Mouse (Mus musculus) heart, adult 18-20 months (tissue): ENCODE measurements around the gene Srcin1. TPM values are rescaled to one million over a fixed set of nuclear protein-coding genes. Genes with fewer than 3 reads are reported as not detected.

ENCODE experiments used
- DNase-seq, 2 experiments: peaks; one replicate each; pipeline ENCODE4 v3.0.0; 2021 to 2022; ENCODE audit warnings: mixed read lengths in 1 of 2
- long read RNA-seq, 2 experiments: library from polyadenylated mRNA; stranded (forward); transcript quantifications; one replicate each; pipeline ENCODE4 v2.0.0; 2021
- total RNA-seq, 2 experiments: library from RNA; stranded (reverse); gene quantifications; 2 replicates each; pipeline ENCODE4 v1.2.3; 2021

The Srcin1 gene
- under 1 TPM; 0.18 to 0.25 TPM for total RNA-seq
- long read RNA-seq, experiment 1, result 0 reads
- long read RNA-seq, experiment 2, result 0 reads

DNA sequence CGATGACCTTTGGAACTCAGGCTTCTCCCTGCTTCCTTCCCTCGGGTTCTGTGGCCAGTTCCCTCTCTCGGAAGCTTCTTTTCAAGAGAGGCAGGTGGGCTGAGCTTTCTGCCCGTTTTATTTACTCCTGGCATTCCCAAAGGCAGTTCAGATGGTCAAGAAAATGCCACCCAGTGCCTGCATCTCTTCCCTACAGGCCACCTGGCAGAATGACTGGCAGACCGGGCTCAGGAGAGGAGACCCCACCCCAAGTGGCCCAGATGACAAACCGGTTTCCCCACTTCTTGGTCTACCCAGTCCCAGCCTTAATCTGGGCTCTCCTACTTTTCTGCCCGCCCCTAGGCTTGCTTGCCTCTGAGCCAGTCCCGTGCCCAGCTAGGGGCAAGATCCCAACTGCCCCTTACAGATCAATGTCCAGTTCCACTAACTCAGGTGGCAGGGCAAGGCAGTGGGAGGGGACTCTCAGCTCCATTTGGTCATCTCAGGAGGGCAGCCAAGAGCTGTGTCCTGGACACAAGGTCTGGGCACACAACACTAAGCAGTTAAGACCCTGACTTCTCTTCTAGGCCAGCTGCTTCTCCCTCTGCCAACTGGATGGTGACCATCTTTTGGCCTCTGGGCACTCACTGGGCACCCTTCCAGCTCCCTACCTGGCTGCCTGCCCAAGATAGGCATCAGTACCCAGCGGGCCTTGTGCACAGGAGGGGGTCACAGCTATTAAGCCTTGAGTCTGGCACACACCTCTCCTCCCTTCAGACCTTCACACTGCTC is at the start of gene Srcin1:
Gene Srcin1, minus strand, starts transcription at position 51 of the 771 bp plus-strand sequence.
- peak; percentile 50 to 61 for DNase-seq

DNA sequence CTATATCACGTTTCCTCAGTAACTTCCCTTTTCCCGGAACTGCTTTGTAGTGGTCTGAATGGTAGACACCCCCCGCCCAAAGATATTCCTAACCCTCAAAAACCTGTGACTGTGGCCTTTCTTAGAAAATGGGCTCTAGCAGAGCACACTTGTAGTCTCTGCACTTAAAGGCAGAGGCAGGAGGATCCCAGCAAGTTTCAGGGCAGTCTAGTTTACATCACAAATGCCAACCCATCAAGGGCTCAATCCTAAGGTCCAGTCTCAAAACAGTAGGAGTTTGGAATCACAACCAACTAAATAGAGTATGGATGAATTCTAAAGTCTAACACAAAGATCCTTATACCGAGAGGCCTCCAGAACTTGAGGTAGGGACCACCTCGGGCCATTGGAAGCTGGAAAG is 49.6 kb upstream of the Srcin1 start:
- no peak for DNase-seq

DNA sequence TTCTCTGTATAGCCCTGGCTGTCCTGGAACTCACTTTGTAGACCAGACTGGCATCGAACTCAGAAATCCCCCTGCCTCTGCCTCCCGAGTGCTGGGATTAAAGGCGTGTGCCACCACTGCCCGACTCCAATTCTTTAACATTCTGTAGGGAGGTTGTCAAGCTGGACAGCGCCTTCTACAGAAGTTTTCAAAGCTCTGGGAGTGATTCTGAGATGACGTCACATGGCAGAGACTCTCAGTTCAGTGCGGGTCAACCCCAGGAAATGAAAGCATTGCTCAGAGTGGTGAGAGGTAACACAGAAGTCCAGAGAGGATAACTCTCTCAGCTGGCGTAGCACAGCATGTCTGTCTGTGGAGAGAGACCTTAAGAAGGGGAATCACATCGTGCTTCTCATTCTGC is 47.2 kb upstream of the Srcin1 start:
- DNase-seq, result no peak

DNA sequence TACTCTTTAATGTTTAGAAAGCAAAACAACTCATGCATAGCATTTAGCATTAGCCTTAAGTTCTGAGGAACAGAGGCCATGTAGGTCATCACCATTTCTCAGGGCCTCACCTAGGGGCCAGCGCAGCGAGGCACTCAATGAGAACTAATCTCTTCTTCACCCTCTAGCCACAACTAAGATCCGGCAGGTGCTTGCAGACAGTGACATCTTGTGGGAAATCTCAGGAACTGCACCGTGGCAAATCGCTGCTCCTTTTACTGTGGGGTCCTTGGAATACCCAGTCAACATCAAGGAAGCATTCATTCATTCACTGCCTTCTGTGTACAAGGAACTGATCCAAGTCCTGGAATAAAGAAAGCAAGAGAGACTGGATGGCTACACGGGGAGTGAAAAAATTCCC is 46.5 kb upstream of the Srcin1 start:
- peak; percentile 59 to 84 for DNase-seq

DNA sequence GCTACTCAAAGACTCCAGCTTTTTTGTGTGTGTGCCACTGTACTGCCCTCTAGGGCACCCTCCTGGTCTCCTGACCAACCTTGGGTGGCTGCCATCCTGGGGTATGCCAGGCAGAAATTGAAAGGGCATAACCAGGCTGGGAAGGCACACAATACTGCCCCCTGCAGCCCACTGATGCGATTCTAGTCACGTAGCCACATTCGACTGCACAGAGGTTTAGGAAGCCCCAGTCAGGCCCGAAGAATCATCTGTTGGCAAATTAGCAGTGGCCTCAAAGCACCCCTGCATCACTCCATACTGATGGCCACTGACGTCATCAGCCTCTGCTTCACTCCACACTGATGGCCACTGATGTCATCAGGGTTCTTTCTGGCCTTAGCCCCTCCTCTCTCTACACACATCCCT is 43.4 kb upstream of the Srcin1 start:
- peak; percentile 52 to 58 for DNase-seq

DNA sequence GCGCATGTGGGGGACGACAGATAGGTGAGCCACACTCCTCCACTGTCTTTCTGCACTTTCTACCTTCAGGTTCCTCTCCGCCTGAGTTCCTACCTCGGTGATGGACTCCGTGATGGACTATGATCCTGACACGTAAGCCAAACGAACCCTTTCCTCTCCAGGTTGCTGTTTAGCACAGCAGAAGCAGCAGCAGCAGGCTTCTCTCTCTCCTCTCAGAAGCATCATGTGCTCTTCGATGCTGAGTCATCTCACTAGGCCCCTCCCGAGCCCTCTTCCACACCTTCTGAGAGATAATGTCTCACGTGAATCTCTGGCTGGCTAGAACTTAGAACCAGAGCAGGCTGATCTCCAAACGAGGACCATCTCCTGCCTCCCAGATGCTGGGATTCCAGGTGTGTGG is 42.4 kb upstream of the Srcin1 start:
- DNase-seq, result no peak

DNA sequence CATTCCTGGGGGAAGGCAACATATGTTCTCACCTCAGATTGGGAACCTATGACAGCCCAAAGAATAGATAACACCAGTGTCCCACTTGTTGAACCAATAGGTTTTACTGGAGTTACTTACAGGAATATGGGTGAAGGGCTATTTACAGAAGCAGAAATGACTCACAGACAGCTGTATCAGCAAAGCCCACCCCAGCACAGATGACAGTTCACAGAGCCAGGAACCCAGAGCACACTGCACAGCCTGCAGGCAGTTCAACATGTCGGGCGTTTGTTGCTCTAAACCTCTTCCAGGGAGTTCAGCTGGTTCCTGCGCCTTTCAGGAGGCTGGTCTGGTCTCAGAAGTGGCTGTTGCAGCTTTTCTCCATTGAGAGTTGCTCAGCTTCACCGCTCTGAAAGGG is 39.3 kb upstream of the Srcin1 start:
- DNase-seq, result no peak

DNA sequence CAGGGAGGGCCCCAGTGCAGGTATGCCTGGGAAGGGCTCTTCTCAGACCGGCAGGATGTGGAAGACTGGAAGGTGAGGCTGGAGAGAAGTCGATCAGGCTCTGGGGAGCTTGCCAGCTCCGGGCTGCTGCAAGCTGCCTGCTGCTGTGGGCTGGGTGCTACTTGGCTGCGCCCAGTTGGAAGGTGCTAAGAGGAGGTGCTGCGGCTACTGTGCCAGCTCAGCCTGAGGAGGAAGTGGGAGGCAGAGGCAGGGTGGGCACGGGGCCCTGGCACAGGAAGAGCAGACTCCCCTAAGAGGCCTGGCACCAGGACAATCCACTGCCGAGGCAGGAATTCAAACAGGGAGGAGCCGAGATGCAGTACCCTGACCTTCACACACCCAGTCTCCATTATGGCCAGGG is 35.1 kb upstream of the Srcin1 start:
- DNase-seq, result peak in 1 of 2 experiments; percentile 14

DNA sequence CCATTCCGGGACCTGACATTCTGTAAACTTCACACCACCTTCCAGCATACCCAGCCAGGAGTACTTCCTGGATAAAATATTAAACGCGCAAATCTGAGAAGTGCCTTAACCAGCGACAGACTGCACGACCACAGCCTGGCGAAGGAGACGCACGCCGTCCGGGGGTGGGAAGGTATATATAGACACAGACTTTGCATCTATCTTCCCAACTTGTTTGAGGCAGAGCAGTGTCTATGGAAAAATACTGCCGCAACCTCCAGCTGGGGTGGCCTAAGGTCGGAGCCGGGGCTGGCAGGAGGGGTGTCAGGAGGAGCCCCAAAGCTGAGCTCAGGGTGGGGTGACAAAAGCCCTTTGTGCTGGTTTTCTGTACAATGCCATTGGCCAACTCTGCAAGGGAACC is 33.8 kb upstream of the Srcin1 start:
- DNase-seq, result no peak

DNA sequence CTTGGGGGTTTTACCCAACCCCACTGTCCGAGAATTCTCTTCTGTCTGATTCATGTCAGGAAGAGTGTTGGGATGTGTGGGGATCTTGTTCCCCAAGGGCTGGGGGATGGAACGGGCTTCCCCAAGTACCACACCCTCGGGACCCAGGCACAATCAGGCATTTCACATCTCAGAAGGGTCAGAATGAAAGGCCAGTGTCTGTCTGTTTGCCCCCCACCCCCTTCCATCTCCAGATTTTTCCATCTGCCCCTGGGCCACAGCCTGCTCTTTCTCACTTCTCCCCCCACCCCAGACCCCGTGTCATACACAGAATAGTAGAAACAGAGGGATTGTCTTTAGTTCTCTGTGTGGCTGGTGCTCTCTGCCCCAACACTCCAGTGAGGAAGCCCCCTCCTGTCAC is 32.9 kb upstream of the Srcin1 start:
- no peak for DNase-seq

DNA sequence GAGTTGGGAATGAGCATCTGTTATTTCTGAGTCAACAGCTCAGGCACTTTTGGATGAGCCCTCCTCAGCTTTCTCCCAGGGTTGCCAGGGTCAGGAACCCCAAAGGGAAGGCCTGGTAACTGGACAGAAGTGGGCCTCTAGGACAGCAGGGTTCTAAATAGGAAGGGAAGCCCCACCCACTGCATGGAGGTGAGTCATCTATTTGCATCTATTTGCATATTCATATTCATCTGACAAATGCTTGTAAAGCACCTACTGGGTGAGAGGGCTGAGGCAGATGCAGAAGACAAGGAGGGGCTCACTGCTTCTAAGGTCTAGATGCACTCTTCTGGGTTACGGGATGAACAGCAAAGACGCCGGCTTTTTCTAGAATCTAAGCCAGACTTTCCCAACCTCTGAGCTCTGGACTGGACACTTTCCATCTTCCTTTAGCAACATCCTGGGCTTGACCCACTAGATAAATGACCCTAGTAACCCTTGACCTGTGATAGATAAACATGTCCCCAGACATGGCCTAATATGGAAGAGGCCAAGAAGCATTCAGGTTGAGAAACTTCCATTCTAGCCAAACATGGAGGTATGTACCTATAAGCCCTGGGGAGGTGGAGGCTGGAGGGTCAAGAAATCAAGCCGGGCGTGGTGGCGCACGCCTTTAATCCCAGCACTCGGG is 31.2 kb upstream of the Srcin1 start:
- no peak for DNase-seq

DNA sequence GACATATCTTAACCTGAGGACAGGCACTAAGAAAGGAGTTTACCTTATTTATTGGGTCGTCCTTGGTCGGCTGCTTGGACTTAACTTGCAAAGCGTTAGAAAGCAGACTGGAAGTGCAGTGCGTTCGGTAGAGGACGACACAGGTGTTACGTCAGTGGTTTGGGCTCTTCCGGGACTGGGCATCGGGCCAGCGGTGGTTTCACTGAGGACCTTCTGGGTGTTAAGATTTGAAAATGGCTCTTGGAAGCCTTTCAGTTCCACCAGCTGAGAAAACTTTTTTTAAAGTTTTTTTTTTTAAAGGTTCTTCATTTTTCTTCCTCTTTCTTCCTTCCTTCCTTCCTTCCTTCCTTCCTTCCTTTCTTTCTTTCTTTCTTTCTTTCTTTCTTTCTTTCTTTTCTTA is 27.9 kb upstream of the Srcin1 start:
- DNase-seq, result peak; percentile 17 to 19

DNA sequence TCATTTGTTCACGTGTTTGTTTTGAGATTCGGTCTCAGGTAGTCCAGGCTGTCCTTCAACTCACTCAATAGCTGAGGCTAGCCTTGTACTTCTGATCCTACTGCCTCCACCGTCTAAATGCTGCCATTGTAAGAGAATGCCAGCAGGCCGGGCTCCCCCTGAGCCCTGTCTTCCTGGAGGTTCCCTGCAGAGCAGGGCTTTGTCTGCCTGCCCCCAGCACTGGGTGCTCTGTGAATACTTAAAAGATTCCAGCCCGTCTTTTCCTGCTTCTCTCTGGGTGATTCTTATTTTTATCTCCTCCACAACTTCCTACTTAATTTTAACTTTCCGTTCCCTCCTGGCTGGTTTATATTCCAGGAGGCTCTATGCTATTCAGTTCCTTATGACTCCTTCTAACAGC is 26.2 kb upstream of the Srcin1 start:
- DNase-seq, result no peak

DNA sequence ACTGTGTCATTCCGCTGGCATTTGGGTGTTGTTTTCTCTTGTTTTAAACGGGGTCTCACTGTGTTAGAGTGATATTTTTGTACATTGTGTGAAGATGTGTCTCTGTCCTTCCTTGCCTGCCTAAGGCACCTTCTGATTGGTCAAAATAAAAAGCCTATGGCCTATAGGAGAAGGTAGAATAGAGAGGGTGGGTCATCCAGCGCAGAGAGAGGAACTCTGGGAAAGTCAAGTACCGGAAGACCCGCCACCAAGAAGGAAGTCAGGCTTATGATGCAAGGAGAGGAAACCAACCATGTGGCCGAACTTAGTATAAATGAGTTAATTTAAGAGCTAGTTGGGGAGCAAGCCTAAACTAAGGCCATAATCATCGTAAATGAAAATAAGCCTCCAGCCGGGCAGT is 23.1 kb upstream of the Srcin1 start:
- DNase-seq, result no peak

DNA sequence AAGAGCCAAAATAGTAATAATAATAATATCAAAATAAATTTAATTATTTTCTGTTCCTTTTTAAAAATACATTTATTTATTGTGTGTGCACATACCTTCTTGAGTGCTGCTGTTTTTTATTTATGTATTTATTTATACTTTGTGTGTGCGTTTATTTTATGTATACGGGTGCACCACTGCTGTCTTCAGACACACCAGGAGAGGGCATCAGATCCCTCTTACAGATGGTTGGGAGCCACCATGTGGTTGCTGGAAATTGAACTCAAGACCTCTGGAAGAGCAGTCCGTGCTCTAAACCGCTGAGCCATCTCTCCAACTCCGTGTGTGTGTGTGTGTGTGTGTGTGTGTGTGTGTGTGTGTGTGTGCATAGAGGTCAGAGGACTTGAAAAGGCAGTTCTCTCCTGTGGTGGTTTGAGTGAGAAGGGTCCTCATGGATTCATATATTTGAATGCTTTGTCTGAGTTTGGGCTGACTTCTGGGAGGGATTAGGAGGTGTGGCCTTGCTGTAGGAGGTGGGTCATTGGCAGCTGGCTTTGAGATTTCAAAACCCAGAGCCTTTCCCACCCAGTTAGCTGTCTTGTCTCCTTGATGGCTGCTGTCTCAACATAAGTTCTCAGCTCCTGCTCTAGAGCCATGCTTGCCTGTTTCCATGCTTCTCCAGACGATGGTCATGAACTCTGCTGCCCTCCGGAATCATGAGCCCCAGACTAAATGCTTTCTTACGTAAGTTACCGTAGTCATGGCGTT is 22.1 kb upstream of the Srcin1 start:
- no peak for DNase-seq

DNA sequence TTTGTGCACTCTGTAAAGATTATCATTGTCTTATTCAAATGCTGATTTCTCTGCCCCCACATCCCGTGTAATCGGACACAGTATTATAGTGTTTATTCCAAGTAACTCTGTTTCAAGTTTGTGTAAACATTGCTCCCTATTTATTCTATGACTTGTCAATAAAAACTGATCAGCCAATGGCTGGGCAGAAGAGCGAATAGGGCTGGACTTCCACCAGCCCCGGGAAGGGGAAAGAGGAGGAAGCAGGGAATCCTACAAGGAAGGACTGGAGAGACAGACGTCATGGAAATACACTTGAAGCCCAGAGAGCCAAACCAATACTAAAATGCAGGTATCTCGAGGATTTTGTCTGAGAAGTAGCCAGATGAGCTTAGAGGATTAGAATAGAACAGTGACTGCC is 18.1 kb upstream of the Srcin1 start:
- no peak for DNase-seq

DNA sequence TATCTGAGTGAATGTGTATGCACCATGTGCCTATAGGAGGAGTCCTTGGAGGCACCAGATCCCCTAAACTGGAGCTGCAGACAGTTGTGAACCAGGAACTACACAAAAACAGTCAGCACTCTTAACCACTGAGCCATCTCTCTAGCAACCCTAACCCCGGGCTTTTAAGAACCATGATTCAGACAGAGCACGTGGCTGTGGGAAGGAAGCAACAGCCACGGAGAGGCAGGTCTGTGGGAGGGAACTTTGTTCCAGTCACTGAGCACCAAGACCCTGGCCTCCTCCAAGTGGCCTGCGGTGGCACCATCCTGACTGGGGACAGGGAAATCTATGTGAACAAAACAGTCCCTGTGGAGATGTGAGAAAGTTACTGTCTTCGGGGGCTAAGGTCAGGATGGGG is 15.9 kb upstream of the Srcin1 start:
- no peak for DNase-seq

DNA sequence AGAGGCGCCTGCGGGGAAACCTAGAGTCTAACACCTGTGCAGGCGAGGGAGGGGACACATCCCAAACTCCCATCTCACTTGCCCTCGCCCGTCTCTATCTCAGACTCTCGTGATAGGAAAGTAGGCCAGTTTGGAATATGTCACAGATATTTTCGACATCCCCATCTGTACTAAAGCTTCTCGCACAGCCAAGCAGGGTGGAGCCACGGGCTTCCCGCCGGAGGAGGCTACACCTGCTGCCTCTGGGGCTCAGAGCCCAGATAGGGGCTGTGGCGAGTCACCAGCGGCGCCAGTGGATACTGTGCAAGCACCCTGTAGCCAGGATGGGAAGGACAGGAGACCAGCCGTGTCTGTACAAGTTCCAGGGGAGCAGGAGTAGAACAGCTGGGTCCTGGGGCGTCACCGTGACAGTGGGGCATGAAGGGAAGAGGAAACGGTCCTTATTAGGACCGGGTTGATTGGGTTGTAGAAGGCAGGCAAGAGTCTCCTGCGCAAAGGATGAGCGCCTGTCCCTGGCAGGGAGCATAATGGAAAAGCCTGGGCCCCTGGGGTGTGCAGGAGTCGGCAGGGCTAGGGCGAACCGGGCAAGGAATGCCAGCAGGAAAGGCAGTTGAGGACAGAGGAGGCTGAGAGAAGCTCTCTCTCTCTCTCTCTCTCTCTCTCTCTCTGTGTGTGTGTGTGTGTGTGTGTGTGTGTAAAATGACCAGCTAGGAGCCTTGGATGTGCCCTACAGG is 14.4 kb upstream of the Srcin1 start:
- no peak for DNase-seq

DNA sequence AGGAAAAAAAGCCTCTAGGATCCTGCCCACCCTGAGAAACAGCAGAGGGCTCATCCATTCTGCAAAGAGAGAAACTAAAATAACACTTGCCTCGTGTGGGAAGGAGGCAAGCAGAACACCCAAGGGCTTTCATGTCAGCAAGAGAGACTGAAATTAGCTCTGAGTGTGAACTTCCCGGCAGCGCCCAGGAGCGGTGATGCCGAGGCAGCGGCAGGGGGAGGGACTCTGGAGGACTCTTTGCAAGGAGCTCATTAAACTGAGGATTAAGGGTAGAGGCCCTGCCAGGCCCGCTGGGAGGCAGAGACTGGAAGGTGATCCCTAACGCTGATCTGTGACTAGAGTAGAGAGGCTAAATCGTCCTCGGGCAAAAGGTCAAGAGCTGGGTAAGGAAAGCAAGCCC is 13.2 kb upstream of the Srcin1 start:
- no peak for DNase-seq

DNA sequence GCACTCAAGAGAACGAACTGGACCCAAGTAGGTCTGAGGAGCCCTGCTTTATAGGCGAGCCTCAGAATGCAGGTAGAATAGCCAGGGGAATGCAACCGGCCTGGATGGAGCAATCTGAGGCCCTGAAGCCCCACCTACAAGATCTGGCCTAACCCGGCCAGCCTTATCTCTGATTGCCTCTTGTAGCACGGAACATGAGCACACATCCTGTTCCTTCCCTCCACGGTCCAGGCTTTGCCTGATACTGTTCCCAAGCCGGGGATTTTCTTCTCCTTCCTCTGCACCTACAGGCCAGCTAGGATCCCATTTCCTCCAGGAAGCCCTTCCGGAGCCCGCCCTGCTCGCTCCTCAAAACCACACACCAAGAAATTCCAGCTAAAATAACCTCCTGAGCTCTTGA is 9.9 kb upstream of the Srcin1 start:
- peak; percentile 22 to 58 for DNase-seq

DNA sequence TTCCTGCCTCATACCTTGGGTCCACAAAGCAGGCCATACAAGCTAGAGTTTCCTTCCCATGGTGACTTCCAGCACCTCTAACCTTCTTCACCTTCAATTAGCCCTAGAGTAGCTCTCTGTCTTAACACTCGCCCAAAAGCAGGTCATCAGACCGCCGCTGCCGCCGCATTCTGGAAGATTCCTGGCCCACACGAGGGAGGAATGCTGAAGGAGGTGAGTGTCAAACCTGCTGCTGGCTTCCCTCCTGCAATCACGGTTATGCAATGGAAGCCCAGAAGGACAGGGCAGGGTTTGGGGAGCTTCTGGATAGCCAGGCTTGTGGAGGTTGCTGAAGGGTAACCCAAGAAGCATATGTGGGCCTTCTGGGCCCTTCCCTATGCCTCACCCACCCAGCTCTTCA is 8.5 kb upstream of the Srcin1 start:
- DNase-seq, result no peak

DNA sequence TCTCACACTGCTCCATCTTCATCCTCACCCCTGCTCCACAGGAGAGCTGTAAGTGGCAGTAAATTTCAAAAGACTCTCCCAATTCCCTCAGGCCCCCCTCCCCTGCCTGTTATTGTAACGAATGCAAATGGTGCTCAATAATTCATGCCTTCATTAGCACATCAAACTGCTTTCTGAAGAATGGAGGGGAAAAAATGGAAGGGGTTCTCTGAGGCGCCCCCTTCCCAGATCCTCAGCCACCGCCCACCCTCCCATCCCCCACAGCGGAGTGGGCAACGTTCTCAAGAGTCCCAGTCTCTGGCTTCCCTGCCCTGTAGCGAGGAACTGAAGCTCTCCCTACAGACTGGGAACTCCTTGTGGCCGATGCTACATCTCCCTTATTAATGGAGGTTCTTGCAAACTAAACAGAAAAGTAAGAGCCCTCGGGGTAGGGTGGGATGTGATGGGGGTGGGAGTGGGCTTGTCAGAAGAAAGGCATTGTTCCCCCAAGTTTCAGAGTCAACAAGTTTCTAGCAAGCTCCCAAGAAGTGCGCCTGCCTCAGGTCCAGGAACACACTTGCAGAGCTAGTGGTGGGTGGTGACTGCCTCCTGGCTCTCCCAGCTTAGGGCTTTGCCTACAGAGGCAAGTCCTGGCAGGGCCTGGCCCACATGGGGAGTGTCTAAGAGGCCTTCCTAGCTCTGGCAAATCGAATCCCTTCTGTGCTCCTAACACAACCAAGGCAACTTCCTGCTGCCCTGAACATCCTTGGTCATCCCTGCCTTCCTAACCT is 3.3 kb upstream of the Srcin1 start:
- DNase-seq, result no peak
